Mouse (Mus musculus) fat pad, adult 2 months (tissue): ENCODE data around the gene Olfr613.
"Not testable (repeated sequence)": the region's sequence is repeated elsewhere in the genome, so short reads cannot be mapped to it uniquely, and the experiment has no call there.

Experiments
- DNase-seq: peaks from one replicate; pipeline ENCODE4 v3.0.0-alpha.2; 2011; ENCODE audit warnings: low read depth, low spot score; ENCODE audit errors: extremely low read depth

Gene Olfr613

DNA sequence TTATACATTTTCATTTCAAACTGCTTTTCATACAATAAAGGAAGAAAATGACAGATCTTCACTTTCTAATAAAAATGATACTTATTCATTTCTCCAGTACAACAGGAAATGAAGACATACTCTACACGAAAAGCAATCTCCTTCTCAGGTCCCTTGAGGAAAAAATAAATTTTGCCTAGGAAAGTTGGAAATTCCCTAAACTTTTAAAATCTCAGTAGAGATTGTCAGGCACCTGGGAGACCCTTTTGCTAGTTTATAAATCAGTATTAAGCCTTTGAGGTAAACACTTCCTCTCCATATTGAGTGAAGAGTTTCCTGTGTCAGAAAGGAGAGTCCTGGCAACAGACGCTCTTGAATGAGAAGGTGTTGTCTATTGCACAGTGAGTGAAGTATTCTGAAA lies at the start of gene Olfr613:
Olfr613 (plus strand) TSS at position 301 of the 400 bp plus-strand sequence.
- DNase-seq = no peak

DNA sequence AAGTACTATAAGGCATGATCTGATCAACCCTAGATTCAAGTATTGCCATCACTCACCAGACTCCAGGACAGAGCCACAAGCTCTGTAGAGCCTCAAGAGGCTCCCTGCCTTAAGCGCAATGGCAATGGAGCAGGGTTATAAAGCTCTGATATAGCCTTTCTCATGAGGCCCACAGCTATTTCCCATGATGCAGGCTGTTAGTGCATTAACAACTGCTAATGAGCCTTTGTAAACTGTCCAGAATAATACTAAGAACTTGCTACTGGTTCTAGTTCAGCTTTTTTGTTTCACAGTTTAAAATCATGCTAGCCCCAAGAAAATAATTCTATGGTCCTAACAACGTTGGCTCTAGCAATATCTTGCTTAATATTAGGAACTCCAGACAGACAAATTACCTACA lies 35.9 kb upstream of the Olfr613 start, which contains the start of gene Olfr610:
Olfr610 (minus strand) TSS at position 101 of the 400 bp plus-strand sequence.
- no peak for DNase-seq

GRCm38 (mm10) chr7:103520746-103521145 lies 27.1 kb upstream of the Olfr613 start, which contains the start of gene Olfr611:
Gene Olfr611, minus strand, starts transcription at chr7:103520846.
- DNase-seq = not testable (repeated sequence)

DNA sequence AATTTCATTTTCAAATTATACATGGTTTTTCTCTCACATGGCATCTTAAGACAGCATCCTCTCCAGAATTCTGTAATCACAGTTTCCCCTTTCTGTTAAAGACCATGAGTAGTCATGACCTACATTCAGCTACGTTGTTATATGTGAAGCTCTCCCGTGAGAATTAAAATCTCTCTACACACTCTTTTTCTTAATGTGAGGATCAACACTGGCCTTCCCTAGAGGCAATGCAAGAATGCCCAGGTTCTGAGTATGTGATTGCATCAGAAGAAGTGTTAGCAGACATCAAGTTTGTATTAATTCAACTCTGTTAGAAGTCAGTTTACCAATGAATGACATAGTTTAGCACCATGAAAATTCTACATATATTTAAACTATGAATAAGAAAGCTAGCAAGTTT lies 5.3 kb upstream of the Olfr613 start, which contains the start of gene Olfr612:
Olfr612 (minus strand) TSS at position 101 of the 400 bp plus-strand sequence.
- DNase-seq = not testable (repeated sequence)

- DNase-seq = no peak
Measured at GRCm38 (mm10) chr7:103555779-103556178, 7.9 kb downstream of the Olfr613 start, which contains the start of gene Olfr615. Gene Olfr615, plus strand, starts transcription at chr7:103556079.

- no peak for DNase-seq
Measured at GRCm38 (mm10) chr7:103569043-103569442, 21.2 kb downstream of the Olfr613 start, which contains the start of gene Olfr616. Gene Olfr616, minus strand, starts transcription at chr7:103569143.

- DNase-seq = no peak
Measured at GRCm38 (mm10) chr7:103572761-103573160, 24.9 kb downstream of the Olfr613 start, which contains the start of gene Olfr617. Gene Olfr617, plus strand, starts transcription at chr7:103573061.

DNA sequence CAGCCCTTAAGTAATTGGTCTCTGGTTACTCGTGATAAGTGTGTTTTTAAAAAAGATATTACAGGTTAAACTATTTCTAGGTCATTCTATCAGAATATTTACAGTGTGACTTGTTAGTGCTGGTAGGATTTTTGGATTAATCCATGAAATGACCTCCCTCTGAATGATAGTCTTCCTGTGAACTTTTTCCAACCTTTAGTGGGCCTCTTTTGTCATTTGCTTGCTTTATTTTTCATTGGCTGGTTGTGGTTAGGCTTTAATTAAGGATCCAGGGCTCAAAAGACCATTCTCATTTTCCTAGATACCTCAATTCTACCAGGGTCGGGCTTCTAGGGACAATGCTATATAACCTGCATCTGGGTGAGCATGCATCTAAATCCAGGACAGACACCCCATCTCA lies 41.9 kb downstream of the Olfr613 start, which contains the start of gene Olfr618:
Olfr618 (plus strand) TSS at position 301 of the 400 bp plus-strand sequence.
- no peak for DNase-seq

DNA sequence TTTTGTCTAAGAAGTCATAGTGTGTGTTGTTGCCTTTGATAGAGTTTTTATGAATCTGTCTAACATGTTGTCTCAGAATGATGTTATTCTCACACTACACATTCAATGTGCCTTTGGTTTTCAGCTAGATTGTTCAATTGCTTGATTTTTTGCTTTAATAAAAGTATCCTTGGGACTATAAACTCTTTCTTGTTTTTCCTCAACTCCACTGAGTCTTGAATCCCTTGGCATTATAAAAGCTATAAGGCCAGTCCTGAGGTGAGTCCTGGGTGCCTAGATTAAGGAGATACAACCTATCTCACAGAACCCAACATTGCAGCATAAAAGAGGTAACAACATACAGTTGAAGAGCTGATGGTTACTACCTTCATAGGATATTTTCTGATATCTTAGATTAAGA lies 52.4 kb downstream of the Olfr613 start, which contains the start of gene Olfr619:
Olfr619 (plus strand) TSS at position 301 of the 400 bp plus-strand sequence.
- DNase-seq = no peak
